Mouse (Mus musculus) limb, embryonic 11.5 days (tissue): ENCODE measurements around the gene Rnps1. TPM values are rescaled to one million over a fixed set of nuclear protein-coding genes. Genes with fewer than 3 reads are reported as not detected.
A peak's percentile ranks its signal among the peaks of the same experiment; 100 is the strongest.

Experiments
- ATAC-seq: fragments of 200-750 bp; cut with Nextera tagmentation; 2 replicates; pipeline ENCODE4 v1.8.0; 2017; ENCODE audit warnings: low read depth; ENCODE audit not compliant: insufficient number of reproducible peaks, low FRiP score, low TSS enrichment
- DNase-seq: peaks from one replicate; pipeline ENCODE4 v3.0.0-alpha.2; 2015; ENCODE audit warnings: low spot score
- H3K27ac ChIP-seq: fragments of 300-500 bp; sonication (generic); replicated peaks from 2 replicates; pipeline ENCODE4 v1.5.1; 2014; ENCODE audit warnings: low read depth, mild to moderate bottlenecking, low read length
- H3K27me3 ChIP-seq: fragments of 300-500 bp; sonication (generic); 2 replicates; pipeline ENCODE4 v1.6.1; 2014; ENCODE audit warnings: mild to moderate bottlenecking, low read length, mixed read lengths; ENCODE audit not compliant: control insufficient read depth, insufficient read depth
- H3K36me3 ChIP-seq: fragments of 300-500 bp; sonication (generic); 2 replicates; pipeline ENCODE4 v1.6.1; 2014; ENCODE audit warnings: mild to moderate bottlenecking, low read length, moderate library complexity, mixed read lengths; ENCODE audit not compliant: control insufficient read depth, insufficient read depth
- H3K4me1 ChIP-seq: fragments of 300-500 bp; sonication (generic); 2 replicates; pipeline ENCODE4 v1.6.1; 2014; ENCODE audit warnings: low read length, mixed read lengths; ENCODE audit not compliant: control insufficient read depth, insufficient read depth
- H3K4me2 ChIP-seq: fragments of 300-500 bp; sonication (generic); 2 replicates; pipeline ENCODE4 v1.6.1; 2014; ENCODE audit warnings: low read depth, mild to moderate bottlenecking, moderate library complexity; ENCODE audit not compliant: severe bottlenecking
- H3K4me3 ChIP-seq: fragments of 300-500 bp; sonication (generic); 2 replicates; pipeline ENCODE4 v1.5.1; 2014; ENCODE audit warnings: low read depth, low read length
- H3K9ac ChIP-seq: fragments of 300-500 bp; sonication (generic); 2 replicates; pipeline ENCODE4 v1.6.1; 2014; ENCODE audit warnings: mild to moderate bottlenecking, low read length
- H3K9me3 ChIP-seq: fragments of 300-500 bp; sonication (generic); 2 replicates; pipeline ENCODE4 v1.6.1; 2016; ENCODE audit warnings: low read length; ENCODE audit not compliant: control insufficient read depth
- WGBS: fragments of 180-500 bp; shearing (Covaris S2); extraction: QIAGEN DNeasy Blood & Tissue Kit; methylation state at CpG from one replicate; pipeline ENCODE4 v1.1.7; 2014; 5-methylcytosine and 5-hydroxymethylcytosine counted together
- polyA plus RNA-seq: library from polyadenylated mRNA; unstranded; fragments of >200 nt; fragmentation: Nextera tagmentation; extraction: Ambion mirVana; gene quantifications from 2 replicates; pipeline ENCODE4 v1.2.1, GENCODE M21; 2014

The Rnps1 gene
- 409 and 410 TPM in 2 replicates for polyA plus RNA-seq

DNA sequence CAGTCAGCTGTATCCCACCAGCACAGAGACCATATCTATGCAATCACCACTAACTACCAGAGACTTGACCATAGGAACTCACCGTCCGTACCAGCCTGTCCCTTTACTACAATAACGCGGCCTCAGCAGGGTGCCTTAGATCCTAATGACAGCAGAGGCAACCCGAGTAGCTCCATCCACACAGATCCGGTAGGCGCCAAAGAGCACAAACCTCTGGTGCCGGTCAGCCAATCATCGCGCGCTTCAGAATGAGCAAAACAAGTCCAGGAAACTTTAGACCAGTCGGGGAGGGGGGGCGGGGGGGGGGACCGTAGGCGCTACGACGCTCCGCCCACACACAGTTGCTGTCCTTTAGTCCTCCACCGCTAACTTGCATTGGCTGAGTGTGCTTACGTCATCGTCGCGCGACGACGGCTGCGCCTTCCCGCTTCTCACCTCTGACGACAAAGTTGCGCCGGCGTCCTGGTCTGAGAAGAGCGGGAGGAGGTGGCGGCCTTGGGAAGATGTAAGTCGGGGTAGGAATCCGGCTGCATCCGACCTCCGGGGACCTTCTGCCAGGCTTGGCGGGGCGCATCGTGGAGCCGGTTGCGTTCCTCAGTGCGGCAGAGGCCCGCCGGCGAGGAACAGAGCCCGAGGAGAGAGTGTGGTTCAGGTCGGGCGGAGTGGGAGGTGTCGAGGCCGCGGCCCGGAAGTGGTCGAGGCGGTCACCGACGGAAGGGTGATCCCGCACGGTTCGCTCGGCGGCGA is at the start of gene Rnps1:
Rnps1 (plus strand) TSS at position 336 of the 747 bp plus-strand sequence.
- Histone ChIP-seq H3K9ac (peak within 1 kb of the TSS; percentile 92), H3K27me3 (no peaks in the 10 kb centered on the region), H3K4me2 (peak within 1 kb of the TSS; percentile 76), H3K9me3 (no peaks in the 10 kb centered on the region), H3K4me3 (peak within 1 kb of the TSS; percentile 91), H3K36me3 (peaks cover 19% of the 10 kb centered on the region), H3K4me1 (peaks cover 5% of the 10 kb centered on the region; the same call in 1 of the 2 replicates), H3K27ac (peak within 1 kb of the TSS; percentile 85)
- WGBS: under 1% methylated on average over 64 of the region's 64 CpGs
- peak; percentile 93 for ATAC-seq
- DNase-seq: peak; percentile 100

DNA sequence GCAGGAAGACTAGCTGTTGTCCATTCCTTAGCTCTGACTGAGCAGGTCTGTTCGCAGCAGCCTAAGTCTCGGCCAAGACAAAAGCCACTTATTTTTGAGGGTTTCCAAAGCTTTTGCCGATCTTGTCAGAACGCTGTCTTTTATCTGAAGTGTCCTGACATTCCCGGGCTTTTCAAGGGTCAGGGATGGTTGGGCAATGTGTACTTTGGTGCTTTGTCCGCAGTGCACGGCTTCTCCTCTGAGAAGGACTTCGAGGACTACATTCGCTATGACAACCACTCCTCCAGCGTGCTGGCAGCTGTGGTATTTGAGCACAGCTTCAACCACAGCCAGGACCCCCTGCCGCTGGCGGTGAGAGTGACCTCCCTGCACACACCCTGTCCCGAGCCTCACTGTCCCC is 48.5 kb upstream of the Rnps1 start:
- Histone ChIP-seq H3K4me3 (no peak overlapping the region), H3K4me1 (no peaks in the 10 kb centered on the region), H3K9me3 (no peaks in the 10 kb centered on the region), H3K27me3 (no peaks in the 10 kb centered on the region), H3K9ac (no peak overlapping the region), H3K27ac (no peak overlapping the region), H3K36me3 (no peaks in the 10 kb centered on the region), H3K4me2 (no peak overlapping the region)
- no peak for DNase-seq
- no peak for ATAC-seq
- 75% methylated on average over 13 of the region's 13 CpGs for WGBS

DNA sequence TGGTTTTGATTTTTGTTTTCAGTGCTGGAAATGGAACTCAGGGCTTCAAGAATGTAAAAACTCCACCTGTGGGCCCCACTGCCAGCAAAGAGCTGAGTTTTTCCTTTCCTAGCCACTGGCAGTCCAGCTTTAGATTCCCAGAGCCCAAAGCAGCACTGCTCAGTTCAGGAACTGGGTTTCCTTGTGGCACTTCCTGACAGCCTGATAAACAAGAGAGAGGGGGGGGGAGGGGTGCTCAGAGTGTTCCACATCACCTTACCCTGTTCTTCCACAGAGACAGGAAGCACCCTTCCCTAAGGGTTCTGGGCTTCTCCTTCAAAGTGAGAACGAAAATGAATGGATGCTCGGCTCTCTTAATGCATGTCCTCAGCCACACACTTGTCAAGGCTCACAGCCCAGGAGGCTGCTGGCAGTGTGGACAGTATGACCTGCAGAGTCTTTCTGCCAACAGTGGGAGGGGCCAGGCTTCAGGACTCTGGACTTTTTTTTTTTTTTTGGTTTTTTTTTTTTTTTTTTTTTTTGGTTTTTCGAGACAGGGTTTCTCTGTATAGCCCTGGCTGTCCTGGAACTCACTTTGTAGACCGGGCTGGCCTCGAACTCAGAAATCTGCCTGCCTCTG is 39.2 kb upstream of the Rnps1 start:
- no peak overlapping the region for H3K4me3 ChIP-seq
- H3K4me2 ChIP-seq: no peak overlapping the region
- H3K9ac ChIP-seq: no peak overlapping the region
- H3K36me3 ChIP-seq: no peaks in the 10 kb centered on the region
- H3K27ac ChIP-seq: no peak overlapping the region
- 77% methylated on average over 4 of the region's 5 CpGs for WGBS
- DNase-seq (no peak), ATAC-seq (no peak)
- no peaks in the 10 kb centered on the region for H3K4me1 ChIP-seq
- no peaks in the 10 kb centered on the region for H3K27me3 ChIP-seq
- no peaks in the 10 kb centered on the region for H3K9me3 ChIP-seq

DNA sequence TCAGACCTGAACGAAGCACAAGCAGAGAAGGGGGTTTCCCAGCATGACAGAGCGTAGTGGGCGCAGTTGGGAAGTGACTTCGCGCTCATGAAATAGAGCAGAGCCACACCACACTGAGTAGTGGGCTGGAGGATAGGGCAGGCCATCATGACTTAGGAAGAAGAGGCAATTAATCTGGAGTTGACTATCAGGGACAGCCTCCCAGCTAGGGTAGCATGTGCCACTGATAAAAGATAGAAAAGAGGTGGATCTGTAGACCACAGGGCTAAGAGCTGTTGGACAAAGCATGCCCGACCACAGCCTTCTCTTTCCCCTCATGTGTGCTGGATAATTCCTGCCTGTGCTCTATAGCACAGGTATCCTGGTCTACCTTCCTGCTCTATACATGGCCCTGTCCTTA is 38.5 kb upstream of the Rnps1 start:
- Histone ChIP-seq H3K9ac (no peak overlapping the region), H3K27ac (no peak overlapping the region), H3K4me3 (no peak overlapping the region), H3K4me1 (no peaks in the 10 kb centered on the region), H3K9me3 (no peaks in the 10 kb centered on the region), H3K27me3 (no peaks in the 10 kb centered on the region), H3K36me3 (no peaks in the 10 kb centered on the region), H3K4me2 (no peak overlapping the region)
- WGBS: 93% methylated on average over 6 of the region's 6 CpGs
- DNase-seq (no peak), ATAC-seq (no peak)

DNA sequence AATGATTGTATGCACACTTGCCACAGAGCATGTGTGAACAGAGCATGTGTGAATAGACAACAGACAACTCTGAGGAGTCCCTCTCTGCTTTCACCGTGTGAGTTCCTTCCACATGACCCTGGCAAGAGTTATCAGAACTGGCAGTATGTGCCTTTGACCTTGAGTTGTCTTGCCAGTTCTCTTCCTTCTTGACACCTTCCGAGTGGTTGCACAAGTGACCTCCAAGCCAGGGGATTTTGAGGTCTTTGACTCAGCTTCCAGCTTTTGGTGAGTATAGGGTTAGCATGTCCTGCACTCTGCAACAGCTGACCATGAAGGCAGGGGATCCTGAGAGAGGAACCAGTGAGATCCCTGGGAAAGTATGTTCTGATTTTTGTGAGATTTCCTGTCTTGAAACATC is 35.9 kb upstream of the Rnps1 start:
- Histone ChIP-seq H3K4me3 (no peak overlapping the region), H3K36me3 (no peaks in the 10 kb centered on the region; the same call in 1 of the 2 replicates), H3K4me1 (no peaks in the 10 kb centered on the region), H3K27me3 (no peaks in the 10 kb centered on the region), H3K9me3 (no peaks in the 10 kb centered on the region), H3K27ac (no peak overlapping the region), H3K9ac (no peak overlapping the region), H3K4me2 (no peak overlapping the region)
- ATAC-seq (no peak), DNase-seq (no peak)
- WGBS: 82% methylated on average over 2 of the region's 2 CpGs

DNA sequence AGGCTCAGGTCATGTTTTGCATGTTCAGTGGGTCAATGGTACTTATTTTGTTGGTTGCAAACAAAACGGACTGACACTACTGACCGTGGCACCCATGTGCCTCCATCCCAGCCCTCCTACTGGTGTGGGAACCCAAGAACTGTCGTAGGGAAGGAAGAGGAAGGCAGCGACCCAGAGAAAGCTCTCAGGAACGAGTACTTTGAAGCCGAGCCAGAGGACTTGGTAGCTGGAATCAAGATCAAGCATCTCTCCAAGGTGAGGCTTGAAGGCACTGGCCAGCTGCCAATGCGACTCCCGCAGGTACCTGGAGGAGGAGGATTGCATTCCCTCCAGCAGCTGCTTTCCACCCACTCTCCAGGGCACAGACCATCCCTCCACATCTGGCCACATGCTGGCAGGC is 30.6 kb upstream of the Rnps1 start:
- H3K4me3 ChIP-seq: no peak overlapping the region
- H3K4me1 ChIP-seq: no peaks in the 10 kb centered on the region
- ATAC-seq (no peak), DNase-seq (no peak)
- H3K36me3 ChIP-seq: no peaks in the 10 kb centered on the region; the same call in 1 of the 2 replicates
- H3K27me3 ChIP-seq: no peaks in the 10 kb centered on the region
- no peak overlapping the region for H3K9ac ChIP-seq
- 79% methylated on average over 8 of the region's 8 CpGs for WGBS
- H3K9me3 ChIP-seq: no peaks in the 10 kb centered on the region
- no peak overlapping the region; the same call in 1 of the 2 replicates for H3K4me2 ChIP-seq
- no peak overlapping the region for H3K27ac ChIP-seq

DNA sequence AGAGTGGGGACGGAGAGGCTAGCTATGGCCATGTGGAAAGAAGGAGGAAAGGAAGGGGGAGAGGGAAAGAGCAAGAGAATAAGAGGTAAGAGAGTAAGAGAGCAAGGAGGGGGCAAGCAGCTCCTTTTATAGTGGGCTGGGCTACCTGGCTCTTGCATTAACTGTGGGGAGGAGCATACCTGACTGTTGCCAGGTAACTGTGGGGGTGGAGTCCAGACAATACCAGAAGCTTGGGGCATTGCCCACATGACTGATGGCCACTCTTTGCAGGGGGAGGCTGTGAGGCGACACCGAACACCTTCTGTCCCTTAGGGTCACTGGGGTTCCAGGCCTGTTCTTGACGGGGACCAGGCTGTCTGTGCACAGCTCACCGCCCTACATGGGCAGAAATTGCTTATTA is 25.7 kb upstream of the Rnps1 start:
- H3K27me3 ChIP-seq: no peaks in the 10 kb centered on the region
- no peak overlapping the region for H3K9ac ChIP-seq
- H3K4me1 ChIP-seq: no peaks in the 10 kb centered on the region
- ATAC-seq (no peak), DNase-seq (no peak)
- H3K27ac ChIP-seq: no peak overlapping the region
- 79% methylated on average over 5 of the region's 5 CpGs for whole genome bisulfite sequencing
- H3K9me3 ChIP-seq: no peaks in the 10 kb centered on the region
- no peak overlapping the region for H3K4me3 ChIP-seq
- no peaks in the 10 kb centered on the region for H3K36me3 ChIP-seq
- no peak overlapping the region for H3K4me2 ChIP-seq

DNA sequence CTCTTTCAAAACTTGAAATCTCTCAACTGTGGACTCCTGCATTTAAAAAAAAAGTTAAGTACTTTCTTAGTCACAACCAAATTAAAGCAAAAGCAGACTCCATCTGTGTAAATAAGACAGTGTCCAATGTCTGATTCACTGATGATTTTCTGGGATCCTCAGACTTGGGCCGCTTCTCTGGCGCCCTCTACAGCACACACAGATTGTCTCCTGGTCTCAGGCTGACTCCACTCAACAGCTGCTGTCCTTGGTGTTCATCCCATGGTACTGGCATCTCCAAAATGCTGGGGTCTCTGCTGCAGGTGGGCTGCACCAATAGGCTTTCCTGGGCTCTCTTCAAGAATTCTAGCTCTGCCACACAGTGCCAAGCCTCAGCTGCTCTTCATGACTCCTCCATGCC is 24.5 kb upstream of the Rnps1 start:
- WGBS: 7% methylated on average over 2 of the region's 2 CpGs
- Histone ChIP-seq H3K36me3 (no peaks in the 10 kb centered on the region), H3K9ac (no peak overlapping the region), H3K9me3 (no peaks in the 10 kb centered on the region), H3K4me1 (no peaks in the 10 kb centered on the region), H3K27ac (no peak overlapping the region), H3K4me3 (no peak overlapping the region), H3K27me3 (no peaks in the 10 kb centered on the region), H3K4me2 (no peak overlapping the region)
- ATAC-seq: no peak
- DNase-seq: peak; percentile 49
